Mouse (Mus musculus) heart, embryonic 12.5 days (tissue): Measurements from ENCODE around the gene Fnbp1. TPM values are rescaled to one million over a fixed set of nuclear protein-coding genes. Genes with fewer than 3 reads are reported as not detected.

Source experiments
- ATAC-seq: fragments of 200-750 bp; cut with Nextera tagmentation; 2 replicates; pipeline ENCODE4 v1.8.0; 2017; ENCODE audit warnings: moderate TSS enrichment, moderate library complexity; ENCODE audit not compliant: insufficient number of reproducible peaks, low FRiP score
- H3K27ac ChIP-seq: fragments of 300-500 bp; sonication (generic); 2 replicates; pipeline ENCODE4 v1.5.1; 2016; ENCODE audit warnings: mild to moderate bottlenecking, moderate library complexity; ENCODE audit not compliant: poor library complexity, severe bottlenecking
- H3K27me3 ChIP-seq: fragments of 300-500 bp; sonication (generic); replicated peaks from 2 replicates; pipeline ENCODE4 v1.6.1; 2016; ENCODE audit warnings: mild to moderate bottlenecking, moderate library complexity
- H3K36me3 ChIP-seq: fragments of 300-500 bp; sonication (generic); 2 replicates; pipeline ENCODE4 v1.6.1; 2016; ENCODE audit warnings: mild to moderate bottlenecking, moderate library complexity
- H3K4me1 ChIP-seq: fragments of 300-500 bp; sonication (generic); replicated peaks from 2 replicates; pipeline ENCODE4 v1.6.1; 2016; ENCODE audit warnings: mild to moderate bottlenecking
- H3K4me2 ChIP-seq: fragments of 300-500 bp; sonication (generic); 2 replicates; pipeline ENCODE4 v1.6.1; 2016; ENCODE audit warnings: mild to moderate bottlenecking, moderate library complexity
- H3K4me3 ChIP-seq: fragments of 300-500 bp; sonication (generic); 2 replicates; pipeline ENCODE4 v1.5.1; 2016; ENCODE audit warnings: mild to moderate bottlenecking
- H3K9ac ChIP-seq: fragments of 300-500 bp; sonication (generic); 2 replicates; pipeline ENCODE4 v1.6.1; 2016; ENCODE audit warnings: mild to moderate bottlenecking, moderate library complexity
- H3K9me3 ChIP-seq: fragments of 300-500 bp; sonication (generic); replicated peaks from 2 replicates; pipeline ENCODE4 v1.6.1; 2016; ENCODE audit warnings: mild to moderate bottlenecking, moderate library complexity
- WGBS: fragments of 180-500 bp; shearing (Covaris S2); methylation state at CpG from one replicate; pipeline ENCODE4 v1.1.7; 2016; 5-methylcytosine and 5-hydroxymethylcytosine counted together
- polyA plus RNA-seq: library from polyadenylated mRNA; unstranded; fragments of >200 nt; fragmentation: Nextera tagmentation; extraction: Ambion mirVana; gene quantifications from 2 replicates; pipeline ENCODE4 v1.2.1, GENCODE M21; 2016

Gene Fnbp1
- polyA plus RNA-seq, 1 experiment from 2014 or later: 21.4 TPM

GRCm38 (mm10) chr2:31136338-31136737 lies 5.5 kb downstream of the Fnbp1 start:
- ATAC-seq: no peak
- no peaks in the 10 kb centered on the region for H3K9me3 ChIP-seq
- H3K4me2 ChIP-seq: no peak overlapping the region
- no peaks in the 10 kb centered on the region for H3K36me3 ChIP-seq
- no peaks in the 10 kb centered on the region for H3K27me3 ChIP-seq
- WGBS: 54% methylated on average over 9 of the region's 13 CpGs
- peak overlapping the region; percentile 65 for H3K27ac ChIP-seq
- H3K4me3 ChIP-seq: no peak overlapping the region
- no peak overlapping the region for H3K9ac ChIP-seq
- peaks cover 73% of the 10 kb centered on the region for H3K4me1 ChIP-seq

- peak overlapping the region; percentile 36 for H3K4me2 ChIP-seq
- H3K4me3 ChIP-seq: no peak overlapping the region
- ATAC-seq: no peak
- 18% methylated on average over 13 of the region's 13 CpGs for WGBS
- H3K36me3 ChIP-seq: no peaks in the 10 kb centered on the region
- H3K9me3 ChIP-seq: no peaks in the 10 kb centered on the region
- H3K4me1 ChIP-seq: peaks cover 76% of the 10 kb centered on the region
- peak overlapping the region; percentile 65 for H3K27ac ChIP-seq
- peak overlapping the region; percentile 8; the same call in 1 of the 2 replicates for H3K9ac ChIP-seq
- H3K27me3 ChIP-seq: no peaks in the 10 kb centered on the region
Observed at GRCm38 (mm10) chr2:31135512-31135931, 6.3 kb downstream of the Fnbp1 start.

GRCm38 (mm10) chr2:31133981-31134380 lies 7.8 kb downstream of the Fnbp1 start:
- WGBS: 69% methylated on average over 4 of the region's 4 CpGs
- H3K4me1 ChIP-seq: peaks cover 82% of the 10 kb centered on the region
- no peaks in the 10 kb centered on the region for H3K36me3 ChIP-seq
- no peak overlapping the region for H3K4me3 ChIP-seq
- H3K27me3 ChIP-seq: no peaks in the 10 kb centered on the region
- H3K9me3 ChIP-seq: no peaks in the 10 kb centered on the region
- H3K4me2 ChIP-seq: no peak overlapping the region
- no peak overlapping the region for H3K27ac ChIP-seq
- no peak overlapping the region for H3K9ac ChIP-seq
- no peak for ATAC-seq

GRCm38 (mm10) chr2:31132682-31133081 lies 9.1 kb downstream of the Fnbp1 start:
- 52% methylated on average over 8 of the region's 8 CpGs for WGBS
- Histone ChIP-seq H3K9me3 (no peaks in the 10 kb centered on the region), H3K4me3 (no peak overlapping the region), H3K36me3 (no peaks in the 10 kb centered on the region), H3K27me3 (no peaks in the 10 kb centered on the region), H3K27ac (peak overlapping the region; percentile 44), H3K4me1 (peaks cover 86% of the 10 kb centered on the region), H3K9ac (no peak overlapping the region), H3K4me2 (no peak overlapping the region)
- ATAC-seq: no peak

- no peak overlapping the region for H3K4me2 ChIP-seq
- peaks cover 80% of the 10 kb centered on the region for H3K4me1 ChIP-seq
- H3K9ac ChIP-seq: no peak overlapping the region
- H3K9me3 ChIP-seq: no peaks in the 10 kb centered on the region
- H3K36me3 ChIP-seq: no peaks in the 10 kb centered on the region
- H3K4me3 ChIP-seq: no peak overlapping the region
- H3K27ac ChIP-seq: peak overlapping the region; percentile 68
- peak; percentile 36; the same call in 1 of the 2 replicates for ATAC-seq
- 61% methylated on average over 8 of the region's 8 CpGs for WGBS
- no peaks in the 10 kb centered on the region for H3K27me3 ChIP-seq
Observed at GRCm38 (mm10) chr2:31130815-31131299, 11.0 kb downstream of the Fnbp1 start.

- WGBS: 64% methylated on average over 14 of the region's 14 CpGs
Observed at GRCm38 (mm10) chr2:31129742-31130518, 11.9 kb downstream of the Fnbp1 start.

GRCm38 (mm10) chr2:31127899-31128298 lies 13.9 kb downstream of the Fnbp1 start:
- 0 out of 2 replicates have a peak, but pooled peaks cover under 1% of the 10 kb centered on the region for H3K36me3 ChIP-seq
- ATAC-seq: no peak
- 67% methylated on average over 4 of the region's 4 CpGs for WGBS
- H3K4me1 ChIP-seq: peaks cover 80% of the 10 kb centered on the region
- no peak overlapping the region for H3K4me2 ChIP-seq
- no peak overlapping the region for H3K27ac ChIP-seq
- no peaks in the 10 kb centered on the region for H3K9me3 ChIP-seq
- no peak overlapping the region for H3K4me3 ChIP-seq
- H3K27me3 ChIP-seq: no peaks in the 10 kb centered on the region
- no peak overlapping the region for H3K9ac ChIP-seq

More at GRCm38 (mm10) chr2:31129742-31130518, 11.9 kb downstream of the Fnbp1 start:
- Histone ChIP-seq H3K27me3 (no peaks in the 10 kb centered on the region), H3K27ac (peak overlapping the region; percentile 35; the same call in 1 of the 2 replicates), H3K9me3 (no peaks in the 10 kb centered on the region), H3K9ac (peak overlapping the region; percentile 32; the same call in 1 of the 2 replicates), H3K4me3 (no peak overlapping the region), H3K36me3 (no peaks in the 10 kb centered on the region), H3K4me2 (no peak overlapping the region), H3K4me1 (peaks cover 77% of the 10 kb centered on the region)
- ATAC-seq: no peak

- Histone ChIP-seq H3K4me2 (no peak overlapping the region), H3K9me3 (no peaks in the 10 kb centered on the region), H3K4me3 (no peak overlapping the region), H3K4me1 (peaks cover 78% of the 10 kb centered on the region), H3K27me3 (no peaks in the 10 kb centered on the region), H3K36me3 (0 out of 2 replicates have a peak, but pooled peaks cover 6% of the 10 kb centered on the region), H3K27ac (peak overlapping the region; percentile 8; the same call in 1 of the 2 replicates), H3K9ac (no peak overlapping the region)
- ATAC-seq: no peak
- 65% methylated on average over 6 of the region's 7 CpGs for WGBS
Observed at GRCm38 (mm10) chr2:31127219-31127618, 14.6 kb downstream of the Fnbp1 start.

- Histone ChIP-seq H3K36me3 (0 out of 2 replicates have a peak, but pooled peaks cover 6% of the 10 kb centered on the region), H3K4me3 (no peak overlapping the region), H3K9me3 (no peaks in the 10 kb centered on the region), H3K4me1 (peaks cover 75% of the 10 kb centered on the region), H3K27ac (no peak overlapping the region), H3K9ac (no peak overlapping the region), H3K27me3 (no peaks in the 10 kb centered on the region), H3K4me2 (no peak overlapping the region)
- no peak for ATAC-seq
- WGBS: 87% methylated on average over 9 of the region's 9 CpGs
Observed at GRCm38 (mm10) chr2:31126048-31126447, 15.8 kb downstream of the Fnbp1 start.

GRCm38 (mm10) chr2:31125156-31125555 lies 16.7 kb downstream of the Fnbp1 start:
- no peak overlapping the region for H3K4me2 ChIP-seq
- H3K4me3 ChIP-seq: no peak overlapping the region
- H3K27me3 ChIP-seq: no peaks in the 10 kb centered on the region
- no peak overlapping the region for H3K9ac ChIP-seq
- 49% methylated on average over 7 of the region's 7 CpGs for WGBS
- H3K9me3 ChIP-seq: no peaks in the 10 kb centered on the region
- H3K27ac ChIP-seq: peak overlapping the region; percentile 74
- ATAC-seq: no peak
- peaks cover 73% of the 10 kb centered on the region for H3K4me1 ChIP-seq
- 0 out of 2 replicates have a peak, but pooled peaks cover 6% of the 10 kb centered on the region for H3K36me3 ChIP-seq

- no peaks in the 10 kb centered on the region for H3K9me3 ChIP-seq
- WGBS: 45% methylated on average over 2 of the region's 2 CpGs
- no peaks in the 10 kb centered on the region for H3K27me3 ChIP-seq
- H3K4me1 ChIP-seq: peaks cover 73% of the 10 kb centered on the region
- peak overlapping the region; percentile 74 for H3K27ac ChIP-seq
- 0 out of 2 replicates have a peak, but pooled peaks cover 6% of the 10 kb centered on the region for H3K36me3 ChIP-seq
- no peak overlapping the region for H3K4me2 ChIP-seq
- H3K9ac ChIP-seq: 0 out of 2 replicates have a peak overlapping the region, but pooled peaks have one; percentile 4
- H3K4me3 ChIP-seq: no peak overlapping the region
- no peak for ATAC-seq
Observed at GRCm38 (mm10) chr2:31124694-31125093, 17.1 kb downstream of the Fnbp1 start.
